Mouse (Mus musculus): Measurements from ENCODE around the gene Ajm1. TPM values are rescaled to one million over a fixed set of nuclear protein-coding genes. Genes with fewer than 3 reads are reported as not detected.

The Ajm1 gene
- 0.18 and 0.22 TPM in 2 replicates for polyA plus RNA-seq (2015; fragmentation: Nextera tagmentation; extraction: Ambion mirVana)

DNA sequence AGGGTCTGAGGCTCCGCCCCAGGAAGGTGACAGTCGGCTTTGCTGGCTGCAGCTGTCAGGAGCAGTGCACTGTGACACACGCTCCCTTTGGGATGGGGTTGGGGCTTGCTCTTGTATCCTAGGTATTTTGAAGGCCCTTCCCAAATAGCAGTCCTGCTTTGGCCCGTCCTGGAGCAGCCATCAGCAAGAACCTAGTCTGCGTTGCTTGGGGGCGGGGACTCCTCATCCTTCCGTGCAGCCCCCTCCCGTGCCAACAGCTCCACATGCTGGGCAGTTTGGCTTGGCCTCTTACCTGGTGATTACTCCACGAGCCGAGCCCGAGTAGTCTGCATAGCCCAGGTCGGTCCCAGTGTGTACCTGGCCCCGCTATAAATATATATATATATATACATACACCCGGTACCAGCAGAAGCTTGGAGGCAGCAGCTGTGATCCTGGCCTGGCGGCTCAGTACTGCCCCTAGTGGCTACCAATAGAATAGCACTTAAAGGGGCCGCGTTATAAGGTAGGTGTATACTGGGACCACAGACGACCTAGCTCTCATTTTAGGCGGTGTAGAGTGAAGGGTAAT is at the start of gene Ajm1:
Ajm1 (minus strand) TSS at position 464 of the 571 bp plus-strand sequence.
- peak within 1 kb of the TSS; percentile 27 for H3K9ac ChIP-seq (replicated peaks; ENCODE audit: low read length)
- peaks cover 48% of the 10 kb centered on the region for H3K4me1 ChIP-seq (ENCODE audit: insufficient read depth, low read length)
- peak within 1 kb of the TSS; percentile 42 for H3K4me3 ChIP-seq (ENCODE audit: low read length)
- ATAC-seq (ENCODE audit: low FRiP score, low TSS enrichment) = peak; percentile 60
- peaks cover 26% of the 10 kb centered on the region for H3K36me3 ChIP-seq (ENCODE audit: insufficient read depth, low read length)
- H3K9me3 ChIP-seq (ENCODE audit: low read length) = no peaks in the 10 kb centered on the region
- H3K27ac ChIP-seq (ENCODE audit: low read length) = no peak within 1 kb of the TSS
- peaks cover 49% of the 10 kb centered on the region for H3K27me3 ChIP-seq (ENCODE audit: insufficient read depth, low read length)
- H3K4me2 ChIP-seq (replicated peaks; ENCODE audit: low read depth, low read length) = peak within 1 kb of the TSS; percentile 74
- WGBS = 6% methylated on average over 19 of the region's 19 CpGs

DNA sequence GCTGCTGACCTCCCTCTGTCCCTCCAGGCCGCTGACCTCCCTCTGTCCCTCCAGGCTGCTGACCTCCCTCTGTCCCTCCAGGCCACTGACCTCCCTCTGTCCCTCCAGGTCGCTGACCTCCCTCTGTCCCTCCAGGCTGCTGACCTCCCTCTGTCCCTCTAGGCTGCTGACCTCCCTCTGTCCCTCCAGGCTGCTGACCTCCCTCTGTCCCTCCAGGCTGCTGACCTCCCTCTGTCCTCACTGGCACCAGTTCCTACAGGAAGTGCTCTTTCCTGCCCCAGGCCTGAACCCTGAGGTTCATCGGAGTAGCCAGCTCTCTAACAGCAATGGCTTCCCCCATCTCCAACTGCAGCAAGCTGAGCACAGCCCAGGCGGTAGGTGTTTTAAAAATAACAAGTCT is 47.2 kb upstream of the Ajm1 start:
- WGBS = 35% methylated on average over 4 of the region's 4 CpGs
- no peaks in the 10 kb centered on the region for H3K9me3 ChIP-seq (ENCODE audit: low read length)
- H3K27me3 ChIP-seq (ENCODE audit: insufficient read depth, low read length) = no peaks in the 10 kb centered on the region
- H3K27ac ChIP-seq (ENCODE audit: low read length) = no peak overlapping the region
- no peak for ATAC-seq (ENCODE audit: low FRiP score, low TSS enrichment)
- H3K4me1 ChIP-seq (ENCODE audit: insufficient read depth, low read length) = no peaks in the 10 kb centered on the region
- no peaks in the 10 kb centered on the region for H3K36me3 ChIP-seq (ENCODE audit: insufficient read depth, low read length)
- H3K4me2 ChIP-seq (replicated peaks; ENCODE audit: low read depth, low read length) = no peak overlapping the region
- H3K9ac ChIP-seq (replicated peaks; ENCODE audit: low read length) = no peak overlapping the region
- H3K4me3 ChIP-seq (ENCODE audit: low read length) = no peak overlapping the region

DNA sequence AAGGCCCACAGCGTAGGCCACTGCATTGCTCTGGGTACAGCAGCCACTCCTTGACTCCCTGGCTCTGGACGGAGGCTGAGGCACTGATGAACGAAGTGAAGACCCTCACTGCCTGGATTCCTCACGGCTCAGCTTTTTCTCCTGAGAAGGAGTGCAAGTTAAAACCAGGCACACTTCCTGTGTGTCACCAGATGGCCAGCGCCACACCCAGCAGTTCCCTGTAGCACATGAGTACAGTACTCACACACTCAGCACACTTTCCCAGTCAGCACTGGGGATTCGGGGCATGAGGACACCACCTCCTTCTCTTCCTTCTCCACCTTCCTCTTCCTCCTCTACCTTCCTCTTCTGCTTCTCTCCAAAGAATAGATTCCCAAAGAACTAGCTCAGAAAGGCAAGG is 46.3 kb upstream of the Ajm1 start, which contains the start of gene Fcna:
Fcna (minus strand) TSS at position 220 of the 400 bp plus-strand sequence.
- ATAC-seq (ENCODE audit: low FRiP score, low TSS enrichment) = no peak
- H3K9ac ChIP-seq (replicated peaks; ENCODE audit: low read length) = 0 out of 2 replicates have a peak within 1 kb of the TSS, but pooled peaks have one; percentile 8
- H3K4me3 ChIP-seq (ENCODE audit: low read length) = no peak within 1 kb of the TSS
- WGBS = 80% methylated on average over 6 of the region's 6 CpGs
- H3K4me1 ChIP-seq (ENCODE audit: insufficient read depth, low read length) = no peaks in the 10 kb centered on the region
- no peak within 1 kb of the TSS for H3K4me2 ChIP-seq (replicated peaks; ENCODE audit: low read depth, low read length)
- H3K27ac ChIP-seq (ENCODE audit: low read length) = no peak within 1 kb of the TSS
- no peaks in the 10 kb centered on the region for H3K9me3 ChIP-seq (ENCODE audit: low read length)
- no peaks in the 10 kb centered on the region for H3K36me3 ChIP-seq (ENCODE audit: insufficient read depth, low read length)
- no peaks in the 10 kb centered on the region for H3K27me3 ChIP-seq (ENCODE audit: insufficient read depth, low read length)

DNA sequence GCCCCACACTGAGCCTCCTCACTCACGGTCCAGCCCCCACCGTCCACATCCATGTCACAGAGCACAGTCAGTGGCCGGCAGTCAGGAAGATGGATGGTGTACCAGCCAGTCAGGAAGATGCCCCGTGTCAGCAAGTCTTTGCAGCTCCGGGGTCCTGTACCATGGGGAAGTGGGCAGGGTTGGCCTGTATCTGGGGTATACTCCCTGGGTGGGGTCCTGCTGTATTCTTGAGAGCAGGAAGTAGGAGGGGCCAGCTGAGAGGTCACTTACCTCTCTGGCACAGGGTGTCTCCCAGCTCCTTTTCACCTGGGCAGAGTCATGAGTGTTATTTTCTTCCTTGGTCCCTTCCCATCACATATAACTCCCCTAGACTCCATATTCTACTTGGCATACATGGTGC is 44.4 kb upstream of the Ajm1 start:
- no peak for ATAC-seq (ENCODE audit: low FRiP score, low TSS enrichment)
- Histone ChIP-seq H3K4me2 (replicated peaks; ENCODE audit: low read depth, low read length) (no peak overlapping the region), H3K4me3 (ENCODE audit: low read length) (no peak overlapping the region), H3K27ac (ENCODE audit: low read length) (no peak overlapping the region), H3K9me3 (ENCODE audit: low read length) (no peaks in the 10 kb centered on the region), H3K9ac (replicated peaks; ENCODE audit: low read length) (no peak overlapping the region), H3K27me3 (ENCODE audit: insufficient read depth, low read length) (no peaks in the 10 kb centered on the region), H3K4me1 (ENCODE audit: insufficient read depth, low read length) (no peaks in the 10 kb centered on the region; the same call in 1 of the 2 replicates), H3K36me3 (ENCODE audit: insufficient read depth, low read length) (no peaks in the 10 kb centered on the region)
- WGBS = 38% methylated on average over 5 of the region's 5 CpGs

DNA sequence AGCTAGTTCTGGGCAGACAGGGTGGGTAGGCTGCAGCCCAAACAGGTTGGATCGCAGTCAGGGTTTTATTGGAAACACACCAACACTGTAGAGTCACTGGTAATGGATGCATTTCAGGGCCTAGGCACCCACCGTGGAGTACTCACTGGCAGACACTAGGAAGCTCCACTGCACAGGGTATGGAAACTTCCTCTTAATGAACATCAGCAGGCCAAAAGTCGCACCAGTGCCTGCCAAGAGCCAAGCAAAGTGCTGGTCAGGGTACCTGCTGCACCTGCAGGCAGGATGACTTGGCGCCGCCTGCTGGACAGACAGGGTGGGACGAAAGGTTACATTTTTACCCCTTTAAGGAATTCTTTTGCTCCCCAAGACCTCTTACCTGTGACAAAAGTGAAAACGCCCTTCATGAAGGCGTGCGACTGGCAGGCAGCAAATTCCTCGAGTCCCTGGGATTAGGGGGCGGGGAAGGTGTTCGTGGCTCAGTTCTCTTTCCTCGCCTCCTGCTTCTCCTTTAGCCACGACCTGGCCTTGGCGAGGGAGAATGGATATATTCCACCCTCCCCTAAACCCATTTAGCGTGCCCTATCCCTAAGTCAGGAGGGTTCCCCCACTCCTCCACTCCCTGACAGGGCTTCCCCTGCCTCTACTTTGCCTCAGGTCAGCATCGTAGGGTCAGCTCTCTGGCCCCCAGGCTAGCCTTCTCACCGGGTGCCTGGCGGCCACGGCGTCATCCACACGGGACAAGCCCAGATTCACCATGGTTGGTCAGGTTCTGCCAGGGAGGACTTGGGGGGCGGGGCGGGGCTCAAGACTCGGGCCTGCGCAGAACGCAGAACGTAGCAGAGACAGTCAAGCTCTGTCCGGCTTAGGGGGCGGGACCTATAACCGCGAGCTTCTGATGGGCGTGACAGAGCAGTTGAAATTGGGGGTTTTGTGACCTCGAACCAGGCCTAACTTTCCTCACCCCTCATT is 40.0 kb upstream of the Ajm1 start, which contains the start of gene Tmem141:
Tmem141 (minus strand) TSS at position 777 of the 972 bp plus-strand sequence.
- WGBS = 7% methylated on average over 34 of the region's 34 CpGs
- peaks cover 16% of the 10 kb centered on the region for H3K27me3 ChIP-seq (ENCODE audit: insufficient read depth, low read length)
- peak; percentile 93 for ATAC-seq (ENCODE audit: low FRiP score, low TSS enrichment)

DNA sequence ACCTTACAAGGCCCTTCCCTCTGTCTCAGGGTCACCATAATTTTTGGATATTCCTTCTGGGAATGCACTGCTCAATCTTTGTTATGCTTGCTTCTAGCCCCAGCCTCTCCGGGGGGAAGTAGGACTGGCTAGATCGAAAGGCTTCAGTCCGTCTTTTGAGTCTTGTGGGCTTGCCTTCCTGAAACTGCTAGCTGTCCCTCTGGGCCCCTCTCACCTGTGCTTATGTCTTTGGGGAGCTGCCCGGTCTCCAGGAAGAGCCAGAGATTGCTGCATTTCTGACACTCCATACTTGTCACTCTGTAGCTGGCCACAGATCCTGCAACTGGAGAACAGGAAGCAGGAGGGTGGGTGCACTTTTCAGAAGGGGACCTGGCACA is 39.3 kb upstream of the Ajm1 start:
- H3K27ac ChIP-seq (ENCODE audit: low read length) = peak overlapping the region; percentile 83; the same call in 1 of the 2 replicates
- H3K27me3 ChIP-seq (ENCODE audit: insufficient read depth, low read length) = peaks cover 23% of the 10 kb centered on the region
- 74% methylated on average over 4 of the region's 4 CpGs for WGBS
- H3K4me3 ChIP-seq (ENCODE audit: low read length) = no peak overlapping the region; the same call in 1 of the 2 replicates
- ATAC-seq (ENCODE audit: low FRiP score, low TSS enrichment) = no peak
- peak overlapping the region; percentile 76; the same call in 1 of the 2 replicates for H3K9ac ChIP-seq (replicated peaks; ENCODE audit: low read length)
- H3K4me1 ChIP-seq (ENCODE audit: insufficient read depth, low read length) = peaks cover 8% of the 10 kb centered on the region
- H3K9me3 ChIP-seq (ENCODE audit: low read length) = no peaks in the 10 kb centered on the region
- no peaks in the 10 kb centered on the region for H3K36me3 ChIP-seq (ENCODE audit: insufficient read depth, low read length)
- peak overlapping the region; percentile 83 for H3K4me2 ChIP-seq (replicated peaks; ENCODE audit: low read depth, low read length)

More for the DNA sequence above, 40.0 kb upstream of the Ajm1 start, which contains the start of gene Tmem141:
- H3K4me3 ChIP-seq (ENCODE audit: low read length) = peak within 1 kb of the TSS; percentile 63
- H3K4me2 ChIP-seq (replicated peaks; ENCODE audit: low read depth, low read length) = peak within 1 kb of the TSS; percentile 83
- no peaks in the 10 kb centered on the region for H3K9me3 ChIP-seq (ENCODE audit: low read length)
- H3K4me1 ChIP-seq (ENCODE audit: insufficient read depth, low read length) = peaks cover 1% of the 10 kb centered on the region; the same call in 1 of the 2 replicates
- H3K27ac ChIP-seq (ENCODE audit: low read length) = peak within 1 kb of the TSS; percentile 83
- H3K36me3 ChIP-seq (ENCODE audit: insufficient read depth, low read length) = no peaks in the 10 kb centered on the region
- H3K9ac ChIP-seq (replicated peaks; ENCODE audit: low read length) = peak within 1 kb of the TSS; percentile 76

DNA sequence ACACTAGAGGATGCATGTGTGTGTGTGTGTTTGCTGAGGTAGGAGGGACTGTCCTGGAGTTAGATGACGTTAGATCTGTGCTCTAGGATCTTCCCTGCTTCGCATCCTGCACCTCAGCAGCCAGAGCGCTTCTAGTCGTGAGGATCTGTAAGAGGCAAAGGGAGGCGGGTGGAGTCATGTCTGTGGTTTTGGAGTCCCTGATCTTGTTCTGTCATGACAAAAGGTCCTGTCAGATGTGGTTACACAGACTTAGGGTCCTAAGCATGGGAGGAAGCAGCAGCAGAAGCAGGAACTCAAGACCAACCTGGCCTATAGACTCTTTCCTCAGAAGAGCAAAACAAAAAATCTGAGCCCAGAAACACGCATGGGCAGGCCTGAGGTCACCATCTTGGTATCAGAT is 38.8 kb upstream of the Ajm1 start:
- Histone ChIP-seq H3K36me3 (ENCODE audit: insufficient read depth, low read length) (no peaks in the 10 kb centered on the region), H3K4me3 (ENCODE audit: low read length) (no peak overlapping the region), H3K4me2 (replicated peaks; ENCODE audit: low read depth, low read length) (no peak overlapping the region), H3K27ac (ENCODE audit: low read length) (no peak overlapping the region), H3K4me1 (ENCODE audit: insufficient read depth, low read length) (peaks cover 12% of the 10 kb centered on the region), H3K9ac (replicated peaks; ENCODE audit: low read length) (peak overlapping the region; percentile 19), H3K27me3 (ENCODE audit: insufficient read depth, low read length) (peaks cover 28% of the 10 kb centered on the region), H3K9me3 (ENCODE audit: low read length) (no peaks in the 10 kb centered on the region)
- WGBS = 62% methylated on average over 6 of the region's 6 CpGs
- no peak for ATAC-seq (ENCODE audit: low FRiP score, low TSS enrichment)

DNA sequence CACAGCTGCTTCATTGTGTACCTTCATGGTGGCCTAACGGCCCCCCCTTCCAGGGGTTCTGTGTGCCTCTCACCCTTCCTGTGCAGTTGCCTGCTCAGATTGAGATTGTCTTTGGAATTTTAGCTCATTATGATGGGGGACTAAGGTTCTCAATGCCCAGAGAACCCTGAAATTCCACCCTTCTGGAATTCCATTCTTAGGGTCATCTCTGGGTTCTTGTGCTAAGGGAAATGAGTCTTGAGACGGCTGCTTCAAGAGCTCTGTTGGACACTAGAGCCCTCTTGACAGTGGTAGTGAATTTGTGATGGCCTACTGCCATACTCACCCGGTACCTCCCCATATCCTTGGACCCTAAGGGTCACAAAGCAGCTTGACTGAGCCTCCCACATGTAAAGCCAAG is 36.0 kb upstream of the Ajm1 start, which contains the start of gene Ccdc183:
Ccdc183 (minus strand) TSS at position 101 of the 400 bp plus-strand sequence.
- Histone ChIP-seq H3K9ac (replicated peaks; ENCODE audit: low read length) (no peak within 1 kb of the TSS), H3K4me2 (replicated peaks; ENCODE audit: low read depth, low read length) (0 out of 2 replicates have a peak within 1 kb of the TSS, but pooled peaks have one; percentile 50), H3K36me3 (ENCODE audit: insufficient read depth, low read length) (no peaks in the 10 kb centered on the region), H3K4me3 (ENCODE audit: low read length) (peak within 1 kb of the TSS; percentile 27; the same call in 1 of the 2 replicates), H3K27me3 (ENCODE audit: insufficient read depth, low read length) (peaks cover 36% of the 10 kb centered on the region), H3K4me1 (ENCODE audit: insufficient read depth, low read length) (peaks cover 12% of the 10 kb centered on the region), H3K27ac (ENCODE audit: low read length) (no peak within 1 kb of the TSS), H3K9me3 (ENCODE audit: low read length) (no peaks in the 10 kb centered on the region)
- no peak for ATAC-seq (ENCODE audit: low FRiP score, low TSS enrichment)
- WGBS = 82% methylated on average over 3 of the region's 3 CpGs

DNA sequence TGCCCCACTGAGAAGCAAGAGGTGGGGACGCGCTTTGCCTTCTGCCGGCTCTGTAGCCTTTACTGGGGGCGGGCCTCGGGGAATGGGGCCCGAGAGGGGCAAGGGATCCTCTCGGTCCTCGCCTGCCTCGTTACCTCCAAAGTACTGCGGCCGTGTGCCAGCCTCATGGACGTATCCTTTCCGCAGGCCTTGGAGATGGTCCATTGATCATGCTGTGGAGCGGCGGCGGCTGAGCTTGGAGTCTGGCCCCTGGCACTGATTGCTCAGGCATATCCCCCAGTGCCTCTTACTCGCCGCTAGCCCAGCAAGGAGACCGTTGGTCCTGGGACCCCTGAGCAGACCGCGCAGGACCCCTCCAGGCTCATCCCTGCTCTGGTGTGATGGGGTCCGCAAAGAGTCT is 34.8 kb upstream of the Ajm1 start:
- Histone ChIP-seq H3K4me3 (ENCODE audit: low read length) (peak overlapping the region; percentile 27), H3K9me3 (ENCODE audit: low read length) (no peaks in the 10 kb centered on the region), H3K27me3 (ENCODE audit: insufficient read depth, low read length) (peaks cover 36% of the 10 kb centered on the region), H3K36me3 (ENCODE audit: insufficient read depth, low read length) (no peaks in the 10 kb centered on the region), H3K9ac (replicated peaks; ENCODE audit: low read length) (peak overlapping the region; percentile 46), H3K4me2 (replicated peaks; ENCODE audit: low read depth, low read length) (peak overlapping the region; percentile 50), H3K27ac (ENCODE audit: low read length) (no peak overlapping the region), H3K4me1 (ENCODE audit: insufficient read depth, low read length) (peaks cover 12% of the 10 kb centered on the region)
- no peak; the same call in 1 of the 2 replicates for ATAC-seq (ENCODE audit: low FRiP score, low TSS enrichment)
- WGBS = 8% methylated on average over 22 of the region's 22 CpGs

Data from kidney, embryonic 16.5 days (tissue).